Mouse (Mus musculus) limb, embryonic 14.5 days (tissue): Measurements from ENCODE around the gene Sox13. TPM values are rescaled to one million over a fixed set of nuclear protein-coding genes. Genes with fewer than 3 reads are reported as not detected.

ENCODE experiments used
- ATAC-seq: fragments of 200-750 bp; cut with Nextera tagmentation; 2 replicates; pipeline ENCODE4 v1.8.0; 2017; ENCODE audit warnings: low read depth, moderate number of reproducible peaks, moderate TSS enrichment; ENCODE audit not compliant: low FRiP score
- DNase-seq: peaks from one replicate; pipeline ENCODE4 v3.0.0-alpha.2; 2015; ENCODE audit warnings: low spot score
- H3K27ac ChIP-seq: fragments of 300-500 bp; sonication (generic); replicated peaks from 2 replicates; pipeline ENCODE4 v1.5.1; 2014; ENCODE audit warnings: low read depth, mild to moderate bottlenecking, low read length, moderate library complexity, mixed read lengths
- H3K27me3 ChIP-seq: fragments of 300-500 bp; sonication (generic); 2 replicates; pipeline ENCODE4 v1.6.1; 2014; ENCODE audit warnings: low read length, mixed read lengths; ENCODE audit not compliant: control insufficient read depth, insufficient read depth
- H3K36me3 ChIP-seq: fragments of 300-500 bp; sonication (generic); 2 replicates; pipeline ENCODE4 v1.6.1; 2014; ENCODE audit warnings: mild to moderate bottlenecking, low read length, moderate library complexity, mixed read lengths; ENCODE audit not compliant: control insufficient read depth, insufficient read depth
- H3K4me1 ChIP-seq: fragments of 300-500 bp; sonication (generic); 2 replicates; pipeline ENCODE4 v1.6.1; 2014; ENCODE audit warnings: antibody characterized with exemption, low read length, mixed read lengths; ENCODE audit not compliant: control insufficient read depth, insufficient read depth
- H3K4me2 ChIP-seq: fragments of 300-500 bp; sonication (generic); replicated peaks from 2 replicates; pipeline ENCODE4 v1.6.1; 2014; ENCODE audit warnings: low read depth, mild to moderate bottlenecking, low read length, moderate library complexity; ENCODE audit not compliant: severe bottlenecking
- H3K4me3 ChIP-seq: fragments of 300-500 bp; sonication (generic); replicated peaks from 2 replicates; pipeline ENCODE4 v1.5.1; 2014; ENCODE audit warnings: low read length
- H3K9ac ChIP-seq: fragments of 300-500 bp; sonication (generic); 2 replicates; pipeline ENCODE4 v1.6.1; 2014; ENCODE audit warnings: mild to moderate bottlenecking, low read depth, low read length, moderate library complexity; ENCODE audit not compliant: severe bottlenecking
- H3K9me3 ChIP-seq: fragments of 300-500 bp; sonication (generic); 2 replicates; pipeline ENCODE4 v1.6.1; 2016; ENCODE audit warnings: low read length; ENCODE audit not compliant: control insufficient read depth
- POLR2A ChIP-seq: fragments of 200-500 bp; IDR thresholded peaks from 2 replicates; pipeline ENCODE4 v1.8.0; 2012; ENCODE audit warnings: inconsistent platforms, mild to moderate bottlenecking, moderate library complexity, borderline replicate concordance; ENCODE audit not compliant: insufficient read depth, insufficient read length; ENCODE audit errors: extremely low read depth
- WGBS: fragments of 180-500 bp; shearing (Covaris S2); extraction: QIAGEN DNeasy Blood & Tissue Kit; methylation state at CpG from one replicate; pipeline ENCODE4 v1.1.7; 2014; 5-methylcytosine and 5-hydroxymethylcytosine counted together
- polyA plus RNA-seq, 2 experiments: library from polyadenylated mRNA; depleted of rRNA in 1 of 2; stranded (reverse) in 1 of 2; unstranded in 1 of 2; fragments of >200 nt; fragmentation: Nextera tagmentation in 1 of 2; extraction: Ambion mirVana in 1 of 2; gene quantifications; 2 replicates each; pipeline versions ENCODE4 v1.2.1 to v1.2.3; 2012 to 2014

The Sox13 gene
- polyA plus RNA-seq, 2 experiments = 4.7 to 22.9 TPM

- Histone ChIP-seq H3K4me3 (no peak overlapping the region), H3K27me3 (no peaks in the 10 kb centered on the region), H3K4me1 (peaks cover 16% of the 10 kb centered on the region; the same call in 1 of the 2 replicates), H3K27ac (no peak overlapping the region), H3K4me2 (no peak overlapping the region), H3K36me3 (no peaks in the 10 kb centered on the region), H3K9ac (no peak overlapping the region), H3K9me3 (no peaks in the 10 kb centered on the region)
- TF ChIP-seq POLR2A = no peak
- 87% methylated on average over 7 of the region's 7 CpGs for WGBS
- ATAC-seq (no peak), DNase-seq (no peak)
Observed at GRCm38 (mm10) chr1:133416472-133416871, 7.7 kb downstream of the Sox13 start.

DNA sequence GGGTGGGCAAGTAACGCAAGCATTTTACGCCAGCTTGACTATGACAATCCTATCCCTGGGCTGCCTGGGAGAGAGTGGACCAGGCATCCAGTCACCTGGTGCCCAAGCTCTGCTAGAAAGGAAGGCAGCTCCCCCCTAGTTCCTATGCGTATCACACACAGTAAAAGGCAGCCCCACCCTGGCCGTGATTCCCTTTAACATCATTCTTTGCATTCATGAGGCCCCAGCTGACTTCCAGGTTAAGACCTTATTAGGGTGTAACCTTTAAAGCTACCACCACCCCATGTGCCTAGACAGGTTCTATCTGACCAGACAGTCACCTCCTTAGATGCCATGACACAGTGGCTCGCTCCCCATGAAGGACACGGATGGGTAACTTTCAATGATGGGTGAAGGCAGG is 8.7 kb downstream of the Sox13 start:
- 67% methylated on average over 6 of the region's 6 CpGs for WGBS

DNA sequence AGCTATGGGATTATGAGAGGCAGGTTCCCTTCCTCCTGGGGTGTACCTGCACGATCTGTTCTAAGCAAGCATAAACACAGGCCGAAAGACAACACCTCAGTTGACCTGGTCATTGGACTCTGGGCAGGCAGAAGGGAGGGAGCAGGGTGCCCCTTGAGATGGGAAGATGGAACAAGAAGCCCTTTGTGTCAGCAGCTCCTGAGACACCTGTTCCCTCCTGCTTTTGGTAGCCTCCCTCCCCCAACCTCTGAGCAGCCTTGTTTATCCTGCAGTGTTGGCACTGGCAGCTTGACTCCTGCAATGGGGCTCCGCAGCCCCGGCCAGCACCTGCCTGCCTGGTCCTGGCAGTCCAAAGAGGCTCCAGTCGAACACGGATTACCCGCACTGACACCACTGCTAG is 9.1 kb downstream of the Sox13 start:
- DNase-seq = no peak

More for the DNA sequence above, 8.7 kb downstream of the Sox13 start:
- no peak overlapping the region for H3K4me3 ChIP-seq
- ATAC-seq (no peak), DNase-seq (no peak)
- no peak overlapping the region for H3K4me2 ChIP-seq
- no peaks in the 10 kb centered on the region for H3K36me3 ChIP-seq
- no peak overlapping the region for H3K27ac ChIP-seq
- TF ChIP-seq POLR2A = no peak
- H3K9ac ChIP-seq = no peak overlapping the region
- no peaks in the 10 kb centered on the region for H3K27me3 ChIP-seq
- H3K9me3 ChIP-seq = no peaks in the 10 kb centered on the region
- H3K4me1 ChIP-seq = peaks cover 16% of the 10 kb centered on the region; the same call in 1 of the 2 replicates

DNA sequence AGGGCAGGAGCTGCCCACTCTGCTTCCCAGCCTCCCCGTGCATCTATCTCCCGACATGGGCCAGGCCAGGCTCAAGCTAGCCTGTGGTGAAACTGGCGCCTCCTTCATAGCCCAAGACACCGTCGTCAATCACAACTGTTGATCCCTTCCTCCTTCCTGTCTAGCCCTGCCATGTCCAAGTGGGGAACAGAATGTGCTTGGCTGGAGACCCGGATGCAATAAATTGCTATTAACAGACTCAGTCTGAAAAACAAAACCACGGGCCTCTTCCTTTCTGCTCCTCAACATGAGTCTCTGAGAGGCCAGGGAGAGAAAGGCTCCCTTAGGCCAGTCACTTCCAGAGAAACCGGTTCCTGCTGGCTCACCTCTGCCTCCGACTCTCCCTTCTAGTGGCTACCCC is 11.2 kb downstream of the Sox13 start:
- H3K27ac ChIP-seq = no peak overlapping the region

More for the DNA sequence above, 9.1 kb downstream of the Sox13 start:
- Histone ChIP-seq H3K4me2 (no peak overlapping the region), H3K27ac (no peak overlapping the region), H3K9me3 (no peaks in the 10 kb centered on the region), H3K36me3 (no peaks in the 10 kb centered on the region), H3K4me3 (no peak overlapping the region), H3K9ac (no peak overlapping the region), H3K4me1 (peaks cover 16% of the 10 kb centered on the region; the same call in 1 of the 2 replicates), H3K27me3 (no peaks in the 10 kb centered on the region)
- no peak for TF ChIP-seq POLR2A
- ATAC-seq = no peak
- WGBS = 61% methylated on average over 7 of the region's 7 CpGs

GRCm38 (mm10) chr1:133411506-133412147 is 12.6 kb downstream of the Sox13 start:
- no peaks in the 10 kb centered on the region for H3K9me3 ChIP-seq
- H3K36me3 ChIP-seq = no peaks in the 10 kb centered on the region
- no peak overlapping the region for H3K4me2 ChIP-seq
- no peaks in the 10 kb centered on the region for H3K27me3 ChIP-seq
- no peak for TF ChIP-seq POLR2A
- no peak overlapping the region for H3K4me3 ChIP-seq
- H3K4me1 ChIP-seq = peaks cover 5% of the 10 kb centered on the region; the same call in 1 of the 2 replicates
- WGBS = 88% methylated on average over 8 of the region's 8 CpGs
- H3K9ac ChIP-seq = no peak overlapping the region
- no peak for DNase-seq
- ATAC-seq = no peak
- H3K27ac ChIP-seq = no peak overlapping the region

More for the DNA sequence above, 11.2 kb downstream of the Sox13 start:
- 41% methylated on average over 9 of the region's 9 CpGs for WGBS
- H3K36me3 ChIP-seq = no peaks in the 10 kb centered on the region
- ATAC-seq (no peak), DNase-seq (no peak)
- no peaks in the 10 kb centered on the region for H3K27me3 ChIP-seq
- H3K9ac ChIP-seq = no peak overlapping the region
- H3K4me3 ChIP-seq = no peak overlapping the region
- no peak for TF ChIP-seq POLR2A
- no peaks in the 10 kb centered on the region for H3K9me3 ChIP-seq
- H3K4me1 ChIP-seq = peaks cover 12% of the 10 kb centered on the region; the same call in 1 of the 2 replicates
- no peak overlapping the region for H3K4me2 ChIP-seq
